ENCODE assay signal across 8 mouse cellular contexts in genomic region chr19:42151990-42152389, GRCm38 (mm10). TPM values are rescaled to one million over a fixed set of nuclear protein-coding genes. Genes with fewer than 3 reads are reported as not detected.
DNase-seq lines count a peak whose midpoint lies in the region; ATAC-seq and TF ChIP-seq lines count a peak whose summit lies in the region.

No protein-coding gene starts in this region.

- peak; percentile 79 to 80 for TF ChIP-seq CTCF in CH12.LX (conservative IDR thresholded peaks at IDR 0.05 in 1 of 2, IDR thresholded peaks at IDR 0.05 in 1 of 2; ENCODE audit: low read depth in 2 of 2, low read length in 2 of 2)
- TF ChIP-seq CTCF in bone marrow macrophage, adult 2 months (IDR thresholded peaks at IDR 0.05; ENCODE audit: low read depth, low read length) = peak; percentile 61

- no peak overlapping the region for H3K4me3 ChIP-seq in CH12.LX (replicated peaks in 1 of 3; ENCODE audit: low read depth in 2 of 3, low read length in 2 of 3, poor library complexity in 1 of 3)
- H3K4me3 ChIP-seq in bone marrow macrophage, adult 2 months (ENCODE audit: insufficient read depth, low read length) = no peak overlapping the region
- H3K4me3 ChIP-seq in heart, embryonic 13.5 days = no peak overlapping the region
- no peak overlapping the region for H3K4me3 ChIP-seq in liver, embryonic 16.5 days (ENCODE audit: low read depth, low read length)

- TF ChIP-seq RAD21 in CH12.LX (IDR thresholded peaks at IDR 0.05; ENCODE audit: low read depth, low read length) = peak; percentile 62

- dilution Hi-C loops in CH12.LX (cut with MboI; ENCODE audit: extremely low pct_ligation_motif_present, extremely low pct_unique_long_range_greater_than_20kb, low sequenced_read_pairs) = no loop called here

- in situ Hi-C loops in CH12.LX (cut with MboI; ENCODE audit: low pct_ligation_motif_present, low pct_unique_long_range_greater_than_20kb, low sequenced_read_pairs) = no loop called here

- WGBS in heart, embryonic 13.5 days = 4% methylated on average over 6 of the region's 6 CpGs
- WGBS in liver, embryonic 16.5 days (ENCODE audit: insufficient replicate concordance) = 11% methylated on average over 6 of the region's 6 CpGs

- H3K9me3 ChIP-seq in CH12.LX (replicated peaks; ENCODE audit: low read length) = peaks cover 11% of the 10 kb centered on the region
- no peaks in the 10 kb centered on the region for H3K9me3 ChIP-seq in heart, embryonic 13.5 days
- no peaks in the 10 kb centered on the region for H3K9me3 ChIP-seq in liver, embryonic 16.5 days (replicated peaks; ENCODE audit: control insufficient read depth, low read length)

- H3K9ac ChIP-seq in CH12.LX (ENCODE audit: insufficient read depth, low read depth) = no peak overlapping the region
- H3K9ac ChIP-seq in heart, embryonic 13.5 days = no peak overlapping the region
- H3K9ac ChIP-seq in liver, embryonic 16.5 days (ENCODE audit: low read depth, low read length) = no peak overlapping the region

- no peaks in the 10 kb centered on the region for H3K79me2 ChIP-seq in CH12.LX (replicated peaks; ENCODE audit: control insufficient read depth, extremely low read depth, insufficient read depth, poor library complexity, severe bottlenecking)

- TF ChIP-seq POLR2A in CH12.LX (IDR thresholded peaks at IDR 0.05; ENCODE audit: low read depth, low read length) = no peak
- no peak for TF ChIP-seq POLR2A in bone marrow macrophage, adult 2 months (IDR thresholded peaks at IDR 0.05; ENCODE audit: borderline replicate concordance, low read depth, low read length)

- no peak overlapping the region for H3K4me2 ChIP-seq in CH12.LX (ENCODE audit: insufficient read depth, low read depth, poor library complexity, severe bottlenecking)
- no peak overlapping the region for H3K4me2 ChIP-seq in heart, embryonic 13.5 days
- no peak overlapping the region for H3K4me2 ChIP-seq in liver, embryonic 16.5 days (ENCODE audit: low read depth, low read length)

- H3K27me3 ChIP-seq in CH12.LX (replicated peaks) = peaks cover 7% of the 10 kb centered on the region
- no peaks in the 10 kb centered on the region for H3K27me3 ChIP-seq in heart, embryonic 13.5 days (replicated peaks)
- peaks cover 25% of the 10 kb centered on the region for H3K27me3 ChIP-seq in liver, embryonic 16.5 days (ENCODE audit: control insufficient read depth, insufficient read depth, low read depth, low read length)

- H3K27ac ChIP-seq in CH12.LX (ENCODE audit: insufficient read depth, low read depth) = no peak overlapping the region
- H3K27ac ChIP-seq in bone marrow macrophage, adult 2 months (ENCODE audit: insufficient read depth, low read depth, low read length) = no peak overlapping the region
- H3K27ac ChIP-seq in heart, embryonic 13.5 days (replicated peaks) = 0 out of 2 replicates have a peak overlapping the region, but pooled peaks have one; percentile 8
- no peak overlapping the region for H3K27ac ChIP-seq in liver, embryonic 16.5 days (ENCODE audit: low read length)

- 0 out of 4 replicates have a peak, but pooled peaks cover 0 to 3% of the 10 kb centered on the region in 2 experiments for H3K4me1 ChIP-seq in CH12.LX (ENCODE audit: control insufficient read depth in 1 of 2, insufficient read depth in 2 of 2)
- H3K4me1 ChIP-seq in bone marrow macrophage, adult 2 months (ENCODE audit: control insufficient read depth, insufficient read depth, low read length) = peaks cover 25% of the 10 kb centered on the region
- H3K4me1 ChIP-seq in heart, embryonic 13.5 days = peaks cover 43% of the 10 kb centered on the region
- H3K4me1 ChIP-seq in liver, embryonic 16.5 days (ENCODE audit: control insufficient read depth, low read depth, low read length) = peaks cover 21% of the 10 kb centered on the region

- no peak for TF ChIP-seq EP300 in CH12.LX (IDR thresholded peaks at IDR 0.05; ENCODE audit: low read length)

- peak; percentile 65 for DNase-seq in CH12.LX (ENCODE audit: extremely low read depth)
- peak; percentile 90 for DNase-seq in layer of hippocampus, adult 11-12 months (ENCODE audit: low spot score)
- peak; percentile 81 for DNase-seq in ovary, postnatal 36 days (ENCODE audit: low spot score)
- peak; percentile 79 for DNase-seq in thymus, postnatal 14 days

- no peaks in the 10 kb centered on the region for H3K36me3 ChIP-seq in CH12.LX (replicated peaks in 1 of 2; ENCODE audit: control insufficient read depth in 1 of 2, insufficient read depth in 1 of 2, low read length in 1 of 2)
- peaks cover 27% of the 10 kb centered on the region for H3K36me3 ChIP-seq in heart, embryonic 13.5 days
- no peaks in the 10 kb centered on the region for H3K36me3 ChIP-seq in liver, embryonic 16.5 days (ENCODE audit: control insufficient read depth, insufficient read depth)

- ATAC-seq in erythroblast, adult 5-6 weeks (replicated peaks; ENCODE audit: low FRiP score, poor library complexity, severe bottlenecking) = peak; percentile 76
- no peak for ATAC-seq in heart, embryonic 13.5 days (ENCODE audit: extremely low read depth, insufficient number of reproducible peaks, low FRiP score, low TSS enrichment)
- ATAC-seq in liver, embryonic 16.5 days (ENCODE audit: low read depth) = peak; percentile 17; the same call in 1 of the 2 replicates

TF ChIP-seq in CH12.LX, 34 proteins besides CTCF, POLR2A, EP300 and RAD21:
- no peak for TF ChIP-seq USF1 (IDR thresholded peaks at IDR 0.05; ENCODE audit: low read depth, low read length)
- TF ChIP-seq MYC (IDR thresholded peaks at IDR 0.05; ENCODE audit: low read depth, low read length) = no peak
- peak; percentile 59 for TF ChIP-seq SMC3 (IDR thresholded peaks at IDR 0.05; ENCODE audit: low read depth, low read length)
- no peak for TF ChIP-seq BHLHE40 (IDR thresholded peaks at IDR 0.05; ENCODE audit: low read depth, low read length)

RNA-seq across cellular contexts. Expression of gene Marveld1, which starts 4.8 kb away (rescaled TPM):
- total RNA-seq in CH12.LX (2012; rRNA removed) = not detected in 2 replicates
- not detected in 2 replicates for total RNA-seq in CH12.LX (2014; rRNA removed)
- 0.07 TPM in 1 of 2 replicates, not detected in the other for polyA plus RNA-seq in CH12.LX (2012; ENCODE audit: insufficient read length, low read depth)
- 32.4 TPM in 2 replicates for polyA plus RNA-seq in bone marrow macrophage, adult 2 months (2012; ENCODE audit: insufficient read depth, insufficient read length, missing spikeins)
- 3.8 and 5.9 TPM in 2 replicates for total RNA-seq in erythroblast, adult 5-6 weeks (2015; ENCODE audit: low replicate concordance)
- 3.2 and 5.3 TPM in 2 replicates for total RNA-seq in erythroblast, adult 5-6 weeks (2017; ENCODE audit: low replicate concordance)
- 7.4 and 7.7 TPM in 2 replicates for polyA plus RNA-seq in heart, embryonic 13.5 days (2015; fragmentation: Nextera tagmentation; extraction: Ambion mirVana)
- polyA plus RNA-seq in liver, embryonic 16.5 days (2015; fragmentation: Nextera tagmentation; extraction: Ambion mirVana) = 2.0 TPM in 2 replicates

RNA-seq across cellular contexts. Expression of gene Zfyve27, which starts 11.8 kb away (rescaled TPM):
- 14.6 and 16.2 TPM in 2 replicates for total RNA-seq in CH12.LX (2012; rRNA removed)
- 11.3 and 11.4 TPM in 2 replicates for total RNA-seq in CH12.LX (2014; rRNA removed)
- 18.3 and 19.2 TPM in 2 replicates for polyA plus RNA-seq in CH12.LX (2012; ENCODE audit: insufficient read length, low read depth)
- polyA plus RNA-seq in bone marrow macrophage, adult 2 months (2012; ENCODE audit: insufficient read depth, insufficient read length, missing spikeins) = 30.7 and 32.3 TPM in 2 replicates
- total RNA-seq in erythroblast, adult 5-6 weeks (2015; ENCODE audit: low replicate concordance) = 3.8 and 8.1 TPM in 2 replicates
- total RNA-seq in erythroblast, adult 5-6 weeks (2017; ENCODE audit: low replicate concordance) = 12.0 and 22.6 TPM in 2 replicates
- 20.2 and 22.2 TPM in 2 replicates for polyA plus RNA-seq in heart, embryonic 13.5 days (2015; fragmentation: Nextera tagmentation; extraction: Ambion mirVana)
- polyA plus RNA-seq in liver, embryonic 16.5 days (2015; fragmentation: Nextera tagmentation; extraction: Ambion mirVana) = 8.5 and 9.9 TPM in 2 replicates

RNA-seq across cellular contexts. Expression of gene Avpi1, which starts 23.1 kb away (rescaled TPM):
- total RNA-seq in CH12.LX (2012; rRNA removed) (7.7 and 9.3 TPM in 2 replicates), CH12.LX (2014; rRNA removed) (8.1 and 9.0 TPM in 2 replicates)
- 5.9 and 6.5 TPM in 2 replicates for polyA plus RNA-seq in CH12.LX (2012; ENCODE audit: insufficient read length, low read depth)
- polyA plus RNA-seq in bone marrow macrophage, adult 2 months (2012; ENCODE audit: insufficient read depth, insufficient read length, missing spikeins) = 16.9 and 21.3 TPM in 2 replicates
- 5.2 TPM in 1 of 2 replicates, not detected in the other for total RNA-seq in erythroblast, adult 5-6 weeks (2015; ENCODE audit: low replicate concordance)
- total RNA-seq in erythroblast, adult 5-6 weeks (2017; ENCODE audit: low replicate concordance) = 0.34 TPM in 1 of 2 replicates, not detected in the other
- 30.6 and 34.2 TPM in 2 replicates for polyA plus RNA-seq in heart, embryonic 13.5 days (2015; fragmentation: Nextera tagmentation; extraction: Ambion mirVana)
- 22.5 and 24.8 TPM in 2 replicates for polyA plus RNA-seq in liver, embryonic 16.5 days (2015; fragmentation: Nextera tagmentation; extraction: Ambion mirVana)

RNA-seq across cellular contexts. Expression of gene Sfrp5, which starts 50.1 kb away (rescaled TPM):
- total RNA-seq in CH12.LX (2012; rRNA removed) (not detected in 2 replicates), CH12.LX (2014; rRNA removed) (not detected in 2 replicates)
- not detected in 2 replicates for polyA plus RNA-seq in CH12.LX (2012; ENCODE audit: insufficient read length, low read depth)
- not detected in 2 replicates for polyA plus RNA-seq in bone marrow macrophage, adult 2 months (2012; ENCODE audit: insufficient read depth, insufficient read length, missing spikeins)
- not detected in 2 replicates for total RNA-seq in erythroblast, adult 5-6 weeks (2015; ENCODE audit: low replicate concordance)
- not detected in 2 replicates for total RNA-seq in erythroblast, adult 5-6 weeks (2017; ENCODE audit: low replicate concordance)
- polyA plus RNA-seq in heart, embryonic 13.5 days (2015; fragmentation: Nextera tagmentation; extraction: Ambion mirVana) = 4.4 and 5.4 TPM in 2 replicates
- polyA plus RNA-seq in liver, embryonic 16.5 days (2015; fragmentation: Nextera tagmentation; extraction: Ambion mirVana) = 0.37 TPM in 1 of 2 replicates, not detected in the other
